Mouse (Mus musculus) CH12.LX (cell line): Measurements from ENCODE around the gene Mrtfb. TPM values are rescaled to one million over a fixed set of nuclear protein-coding genes. Genes with fewer than 3 reads are reported as not detected.

ENCODE experiments used
- DNase-seq: peaks from one replicate; pipeline ENCODE4 v3.0.0-alpha.2; 2013; ENCODE audit errors: extremely low read depth
- H3K27ac ChIP-seq: 2 replicates; pipeline ENCODE4 v1.5.1; 2012; ENCODE audit warnings: low read depth, mild to moderate bottlenecking, control low read depth, moderate library complexity; ENCODE audit not compliant: insufficient read depth
- H3K27me3 ChIP-seq: replicated peaks from 2 replicates; pipeline ENCODE3; 2012; ENCODE audit warnings: inconsistent platforms
- H3K36me3 ChIP-seq, 2 experiments: replicated peaks in 1 of 2; 2 replicates each; pipeline versions ENCODE3 to v1.6.1; 2012; ENCODE audit warnings: inconsistent platforms in 1 of 2, low read length in 1 of 2, mild to moderate bottlenecking in 1 of 2, mixed read lengths in 1 of 2, moderate library complexity in 1 of 2; ENCODE audit not compliant: control insufficient read depth in 1 of 2, insufficient read depth in 1 of 2
- H3K4me1 ChIP-seq, 2 experiments: 2 replicates each; pipeline ENCODE4 v1.6.1; 2012; ENCODE audit warnings: inconsistent platforms in 1 of 2, moderate library complexity in 1 of 2; ENCODE audit not compliant: insufficient read depth in 2 of 2, control insufficient read depth in 1 of 2
- H3K4me2 ChIP-seq: 2 replicates; pipeline ENCODE4 v1.6.1; 2012; ENCODE audit warnings: low read depth, mild to moderate bottlenecking, control low read depth; ENCODE audit not compliant: poor library complexity, insufficient read depth, severe bottlenecking
- H3K4me3 ChIP-seq, 3 experiments: fragments of 150-350 bp in 1 of 3; sonication (generic) in 1 of 3; replicated peaks in 1 of 3; 2 replicates each; pipeline versions ENCODE3 to v1.5.1; 2011 to 2012; ENCODE audit warnings: low read depth in 2 of 3, low read length in 2 of 3, mild to moderate bottlenecking in 2 of 3, moderate library complexity in 2 of 3, control low read depth in 1 of 3, improper control_type of control experiment in 1 of 3, inconsistent platforms in 1 of 3, mixed read lengths in 1 of 3; ENCODE audit not compliant: poor library complexity in 1 of 3
- H3K79me2 ChIP-seq: replicated peaks from 2 replicates; pipeline ENCODE4 v1.6.1; 2012; ENCODE audit warnings: mild to moderate bottlenecking, moderate library complexity; ENCODE audit not compliant: control insufficient read depth, poor library complexity, insufficient read depth, severe bottlenecking; ENCODE audit errors: extremely low read depth
- H3K9ac ChIP-seq: 2 replicates; pipeline ENCODE4 v1.6.1; 2012; ENCODE audit warnings: low read depth, mild to moderate bottlenecking, control low read depth, moderate library complexity; ENCODE audit not compliant: insufficient read depth
- H3K9me3 ChIP-seq: replicated peaks from 2 replicates; pipeline ENCODE3; 2012; ENCODE audit warnings: low read length, inconsistent platforms, mixed read lengths
- BHLHE40 ChIP-seq: IDR thresholded peaks from 2 replicates; pipeline ENCODE4 v1.6.1; 2011; ENCODE audit warnings: mild to moderate bottlenecking, low read depth, low read length, improper control_type of control experiment
- CHD2 ChIP-seq: IDR thresholded peaks from 2 replicates; pipeline ENCODE4 v1.6.1; 2011; ENCODE audit warnings: low read length, improper control_type of control experiment
- E2F4 ChIP-seq: IDR thresholded peaks from 2 replicates; pipeline ENCODE4 v1.6.1; 2011; ENCODE audit warnings: low read depth, low read length, improper control_type of control experiment; ENCODE audit not compliant: insufficient replicate concordance
- ELF1 ChIP-seq: IDR thresholded peaks from 2 replicates; pipeline ENCODE4 v1.6.1; 2014; ENCODE audit warnings: low read depth, mild to moderate bottlenecking, inconsistent platforms, low read length, improper control_type of control experiment
- ETS1 ChIP-seq: conservative IDR thresholded peaks from 2 replicates; pipeline ENCODE4 v1.6.1; 2012; ENCODE audit warnings: low read depth, mild to moderate bottlenecking, inconsistent platforms, low read length, improper control_type of control experiment, moderate library complexity
- HCFC1 ChIP-seq: IDR thresholded peaks from 2 replicates; pipeline ENCODE4 v1.6.1; 2012; ENCODE audit warnings: low read depth, mild to moderate bottlenecking, inconsistent platforms, low read length, improper control_type of control experiment
- IRF4 ChIP-seq: IDR thresholded peaks from 2 replicates; pipeline ENCODE4 v1.6.1; 2014; ENCODE audit warnings: low read depth, mild to moderate bottlenecking, inconsistent platforms, low read length, improper control_type of control experiment
- MAX ChIP-seq: IDR thresholded peaks from 2 replicates; pipeline ENCODE4 v1.6.1; 2011; ENCODE audit warnings: low read length, improper control_type of control experiment
- MAZ ChIP-seq: IDR thresholded peaks from 2 replicates; pipeline ENCODE4 v1.6.1; 2012; ENCODE audit warnings: low read depth, mild to moderate bottlenecking, inconsistent platforms, low read length, improper control_type of control experiment, moderate library complexity
- MXI1 ChIP-seq: IDR thresholded peaks from 2 replicates; pipeline ENCODE4 v1.6.1; 2011; ENCODE audit warnings: mild to moderate bottlenecking, low read depth, low read length, improper control_type of control experiment
- MYC ChIP-seq: IDR thresholded peaks from 2 replicates; pipeline ENCODE4 v1.6.1; 2011; ENCODE audit warnings: low read depth, mild to moderate bottlenecking, improper control_type of control experiment, low read length
- NELFE ChIP-seq: IDR thresholded peaks from 2 replicates; pipeline ENCODE4 v1.6.1; 2011; ENCODE audit warnings: low read depth, low read length, improper control_type of control experiment
- PAX5 ChIP-seq: IDR thresholded peaks from 2 replicates; pipeline ENCODE4 v1.6.1; 2012; ENCODE audit warnings: low read length, inconsistent platforms, mixed read lengths
- POLR2A ChIP-seq: IDR thresholded peaks from 2 replicates; pipeline ENCODE4 v1.6.1; 2011; ENCODE audit warnings: low read depth, mild to moderate bottlenecking, improper control_type of control experiment, low read length
- POLR2AphosphoS2 ChIP-seq: IDR thresholded peaks from 2 replicates; pipeline ENCODE4 v1.6.1; 2011; ENCODE audit warnings: low read depth, low read length, improper control_type of control experiment
- RAD21 ChIP-seq: IDR thresholded peaks from 2 replicates; pipeline ENCODE4 v1.6.1; 2011; ENCODE audit warnings: low read depth, mild to moderate bottlenecking, low read length, improper control_type of control experiment, moderate library complexity
- SIN3A ChIP-seq: IDR thresholded peaks from 2 replicates; pipeline ENCODE4 v1.6.1; 2012; ENCODE audit warnings: low read length, improper control_type of control experiment, inconsistent platforms
- TBP ChIP-seq: conservative IDR thresholded peaks from 2 replicates; pipeline ENCODE4 v1.6.1; 2011; ENCODE audit warnings: low read depth, low read length, improper control_type of control experiment
- USF2 ChIP-seq: conservative IDR thresholded peaks from 2 replicates; pipeline ENCODE4 v1.6.1; 2011; ENCODE audit warnings: low read depth, low read length, improper control_type of control experiment
- ZMIZ1 ChIP-seq: IDR thresholded peaks from 2 replicates; pipeline ENCODE4 v1.6.1; 2012; ENCODE audit warnings: low read depth, mild to moderate bottlenecking, inconsistent platforms, low read length, improper control_type of control experiment
- dilution Hi-C: fragments of 300-500 bp; cut with MboI; formaldehyde crosslinking; loops from 2 replicates; pipeline ENCODE4 v1.14.3; 2020; ENCODE audit warnings: low sequenced_read_pairs; ENCODE audit not compliant: extremely low pct_unique_long_range_greater_than_20kb, extremely low pct_ligation_motif_present
- in situ Hi-C: fragments of 300-500 bp; cut with MboI; formaldehyde crosslinking; loops from 3 replicates; pipeline ENCODE4 v1.14.3; 2019; ENCODE audit warnings: low sequenced_read_pairs, low pct_ligation_motif_present, low pct_unique_long_range_greater_than_20kb, mixed read lengths
- polyA plus RNA-seq: library from polyadenylated mRNA; unstranded; fragments of >175 nt; gene quantifications from 2 replicates; pipeline ENCODE4 v1.2.1, GENCODE M21; 2012; ENCODE audit warnings: low read depth; ENCODE audit not compliant: insufficient read length
- total RNA-seq, 2 experiments: library from RNA; depleted of rRNA; stranded (reverse); fragments of 300-350 nt in 1 of 2; fragments of >200 nt in 1 of 2; gene quantifications; 2 replicates each; pipeline ENCODE4 v1.2.3; 2012 to 2014

The Mrtfb gene
- total and polyA plus RNA-seq, 3 experiments = 3.2 to 9.4 (median 4.4) TPM

DNA sequence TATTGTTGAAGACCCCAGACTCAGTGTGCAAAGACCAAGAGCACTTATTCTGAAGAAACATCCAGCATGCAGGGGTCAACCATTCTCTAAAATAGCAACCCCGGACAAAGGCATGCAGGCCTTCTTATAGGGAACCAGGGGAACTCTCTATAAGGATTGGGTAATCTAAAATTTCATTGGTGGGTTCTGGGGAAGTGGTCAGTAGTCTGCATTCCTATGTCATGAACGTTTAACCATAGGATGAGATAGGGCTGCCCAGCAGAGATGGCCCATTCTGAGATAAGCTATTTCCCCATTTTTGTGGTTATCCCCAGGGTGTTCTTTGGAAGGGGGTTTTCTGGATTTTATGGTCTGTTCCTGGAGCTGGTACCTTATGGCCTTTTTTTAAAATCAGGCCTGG lies 163.5 kb downstream of the Mrtfb start:
- TF ChIP-seq PAX5 (no peak), MXI1 (no peak), ELF1 (no peak), SIN3A (no peak), E2F4 (no peak), ETS1 (no peak), POLR2AphosphoS2 (no peak), RAD21 (no peak), TBP (no peak), MAX (no peak), BHLHE40 (no peak), USF2 (no peak), MAZ (no peak), IRF4 (no peak)
- Histone ChIP-seq H3K27me3 (no peaks in the 10 kb centered on the region), H3K36me3 (peaks cover 0 to 3% of the 10 kb centered on the region in 2 experiments), H3K4me1 (peaks cover 4 to 48% of the 10 kb centered on the region in 2 experiments; a peak in 3 of 4 replicates), H3K9ac (no peak overlapping the region), H3K4me3 (no peak overlapping the region), H3K9me3 (no peaks in the 10 kb centered on the region), H3K27ac (no peak overlapping the region), H3K79me2 (no peaks in the 10 kb centered on the region), H3K4me2 (no peak overlapping the region)
- dilution Hi-C loops (no loop called here), in situ Hi-C loops (no loop called here)
- DNase-seq = no peak

DNA sequence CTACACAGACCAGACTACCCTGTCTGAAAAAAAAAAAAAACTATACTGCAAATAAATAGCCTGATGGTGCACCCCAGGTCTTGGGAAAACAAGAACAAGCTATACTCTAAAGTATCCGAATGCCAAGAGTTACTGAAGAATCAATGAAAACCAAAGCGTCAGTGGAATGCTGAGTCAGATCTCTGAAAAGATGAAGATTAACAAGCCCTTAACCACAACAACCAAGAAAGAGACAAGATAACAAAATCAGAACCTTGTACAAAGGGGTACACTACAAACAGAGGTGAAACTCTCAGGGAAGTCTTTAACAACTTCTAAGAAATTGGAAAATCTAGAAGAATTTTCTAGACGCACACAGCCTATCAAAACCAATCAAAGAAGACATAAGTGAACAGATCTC lies 166.2 kb downstream of the Mrtfb start:
- H3K4me2 ChIP-seq = no peak overlapping the region
- no peak overlapping the region for H3K9ac ChIP-seq
- no peaks in the 10 kb centered on the region for H3K27me3 ChIP-seq
- in situ Hi-C loops (no loop called here), dilution Hi-C loops (no loop called here)
- H3K79me2 ChIP-seq = no peaks in the 10 kb centered on the region
- no peaks in the 10 kb centered on the region for H3K9me3 ChIP-seq
- no peak overlapping the region for H3K4me3 ChIP-seq
- TF ChIP-seq CHD2 (no peak), POLR2A (no peak), HCFC1 (no peak), MYC (no peak), ZMIZ1 (no peak), NELFE (no peak)
- H3K36me3 ChIP-seq = peaks cover 0 to 1% of the 10 kb centered on the region in 2 experiments
- H3K4me1 ChIP-seq = peaks cover 4 to 42% of the 10 kb centered on the region in 2 experiments; a peak in 3 of 4 replicates
- no peak for DNase-seq
- no peak overlapping the region for H3K27ac ChIP-seq
